Mouse (Mus musculus): ENCODE results near the gene Tc2n.

- TF ChIP-seq CTCF (IDR thresholded peaks at IDR 0.05; ENCODE audit: insufficient read depth, low read depth, low read length) (no peak), POLR2A (IDR thresholded peaks at IDR 0.05; ENCODE audit: insufficient read depth, low read depth, low read length) (no peak)
These were observed 21.7 kb upstream of the Tc2n start for GRCm38 (mm10) chr12:101740045-101740444.

Measured in olfactory bulb, adult 2 months (tissue).